Mouse (Mus musculus) layer of hippocampus, postnatal 14 days (tissue): Measurements from ENCODE around the gene Cd101. TPM values are rescaled to one million over a fixed set of nuclear protein-coding genes. Genes with fewer than 3 reads are reported as not detected.

ENCODE experiments used
- DNase-seq, 2 experiments: peaks; one replicate each; pipeline ENCODE4 v3.0.0; 2021 to 2022; ENCODE audit warnings: low spot score in 2 of 2, mixed read lengths in 1 of 2
- total RNA-seq, 2 experiments: library from RNA; stranded (reverse); gene quantifications; 2 replicates each; pipeline ENCODE4 v1.2.3; 2021

Gene Cd101
- total RNA-seq, 2 experiments from 2014 or later = 0.32 to 0.52 TPM

GRCm38 (mm10) chr3:101044686-101045085 is 15.3 kb upstream of the Cd101 start:
- DNase-seq = no peak

GRCm38 (mm10) chr3:101041997-101042396 is 12.6 kb upstream of the Cd101 start:
- no peak for DNase-seq

DNA sequence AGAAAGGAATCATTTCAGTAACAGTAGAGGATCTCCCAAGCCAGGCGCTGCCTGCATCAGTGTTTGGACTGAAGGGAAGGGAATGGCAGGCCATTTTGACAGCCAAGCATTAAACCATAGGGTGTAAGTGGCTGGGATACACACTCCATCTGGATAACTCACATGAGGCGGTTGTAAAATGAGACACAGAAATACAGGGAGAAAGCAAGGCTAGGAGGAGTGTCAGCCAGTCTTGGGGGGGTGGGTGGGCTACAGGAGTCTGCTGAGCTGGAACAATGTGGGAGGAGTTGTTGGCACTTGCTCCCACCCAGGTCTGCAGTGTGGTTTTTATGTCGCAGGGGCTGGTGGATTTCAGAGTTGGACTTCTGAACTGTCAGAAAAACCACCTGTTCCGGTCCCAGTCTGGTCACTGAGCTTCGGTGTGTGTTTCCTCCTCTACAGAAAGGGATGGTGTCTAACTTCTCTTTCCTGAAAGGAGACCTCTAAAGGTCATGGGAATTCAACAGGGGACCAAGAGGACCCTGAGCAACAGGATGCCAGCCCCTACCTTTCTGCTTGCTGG is 8.7 kb upstream of the Cd101 start:
- no peak for DNase-seq

- no peak for DNase-seq
Measured at GRCm38 (mm10) chr3:101036001-101036400, 6.6 kb upstream of the Cd101 start.

- DNase-seq = no peak
Measured at GRCm38 (mm10) chr3:101034509-101034908, 5.2 kb upstream of the Cd101 start.

DNA sequence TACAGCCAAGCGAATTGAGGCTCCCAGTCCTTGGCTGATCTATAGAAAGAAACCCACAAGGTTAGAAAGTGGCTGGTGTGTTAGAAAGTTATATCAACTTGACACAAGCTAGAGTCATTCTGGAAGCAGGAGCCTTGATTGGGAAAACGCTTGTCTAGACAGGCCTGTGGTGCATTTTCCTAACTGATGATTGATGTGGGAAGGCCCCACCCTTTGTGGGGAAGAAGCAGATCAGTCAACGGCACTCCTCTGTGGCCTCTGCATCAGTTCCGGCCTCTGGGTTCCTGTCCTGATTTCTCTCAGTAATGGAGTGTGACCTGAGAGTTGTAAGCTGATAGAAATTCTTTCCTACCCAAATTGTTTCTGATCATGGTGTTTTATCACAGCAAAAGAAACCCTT is 4.3 kb upstream of the Cd101 start:
- DNase-seq = no peak

DNA sequence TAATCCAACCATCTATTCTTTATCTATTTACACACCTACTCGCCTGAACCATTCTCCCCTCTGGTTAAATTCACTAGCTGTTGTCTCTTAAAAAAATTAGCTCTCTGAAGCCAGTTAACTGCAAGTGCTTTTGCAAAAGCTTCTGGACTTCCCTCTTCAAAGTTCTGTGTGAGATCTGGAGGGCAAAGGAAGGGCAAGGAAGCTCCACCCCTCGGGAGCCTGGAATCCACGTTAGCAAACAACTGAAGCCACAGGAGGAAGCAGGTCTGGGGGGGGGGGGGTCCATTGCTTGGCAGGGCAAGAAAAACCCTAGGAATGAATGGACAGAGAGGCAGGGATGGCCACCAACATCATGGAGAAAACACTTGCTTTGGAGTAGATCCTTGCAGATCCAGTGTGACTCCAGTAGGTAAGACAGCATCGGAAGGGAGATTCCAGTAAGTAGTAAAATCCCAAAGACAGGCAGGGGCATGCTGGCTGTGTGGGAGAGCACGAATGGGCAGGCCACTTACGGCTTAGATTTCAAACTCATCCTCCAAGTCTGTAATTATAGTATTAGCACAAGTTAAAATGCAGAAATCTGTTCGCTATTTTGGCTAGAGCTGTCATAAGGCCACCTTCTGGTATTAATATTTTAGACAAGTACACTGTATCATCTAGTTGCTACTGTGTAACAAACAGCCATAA is 2.2 kb upstream of the Cd101 start:
- no peak for DNase-seq

GRCm38 (mm10) chr3:101030630-101031029 is 1.3 kb upstream of the Cd101 start:
- DNase-seq = no peak

- no peak for DNase-seq
Measured at GRCm38 (mm10) chr3:101026741-101027140, 2.6 kb downstream of the Cd101 start.

GRCm38 (mm10) chr3:101022967-101023366 is 6.4 kb downstream of the Cd101 start:
- no peak for DNase-seq

DNA sequence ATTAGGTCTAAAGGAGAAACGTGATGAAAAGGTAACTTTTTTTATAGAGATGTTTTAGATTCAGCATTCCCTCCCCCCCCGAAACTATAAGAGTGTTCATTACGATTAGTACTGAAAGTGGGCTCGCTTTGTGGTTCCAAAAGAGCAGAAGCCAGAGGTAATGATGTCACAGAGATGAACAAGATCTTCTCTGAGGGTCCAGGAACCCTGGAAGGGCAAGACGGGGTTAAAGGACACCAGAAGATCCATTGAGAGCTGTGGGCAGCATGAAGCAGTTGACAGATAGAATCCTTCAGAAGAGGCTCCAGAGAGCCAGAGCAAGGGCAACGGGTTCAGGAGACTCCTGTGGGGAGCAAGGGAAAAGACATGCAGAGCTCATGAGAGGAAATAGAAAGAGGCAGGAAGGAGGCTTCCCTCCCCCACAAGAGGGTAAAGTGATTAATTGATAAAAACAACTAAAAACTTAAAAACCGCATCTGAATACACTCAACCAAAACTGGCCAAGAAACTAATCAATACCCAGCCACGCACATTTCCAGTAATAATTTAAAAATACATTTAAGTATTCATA is 7.8 kb downstream of the Cd101 start:
- no peak for DNase-seq

DNA sequence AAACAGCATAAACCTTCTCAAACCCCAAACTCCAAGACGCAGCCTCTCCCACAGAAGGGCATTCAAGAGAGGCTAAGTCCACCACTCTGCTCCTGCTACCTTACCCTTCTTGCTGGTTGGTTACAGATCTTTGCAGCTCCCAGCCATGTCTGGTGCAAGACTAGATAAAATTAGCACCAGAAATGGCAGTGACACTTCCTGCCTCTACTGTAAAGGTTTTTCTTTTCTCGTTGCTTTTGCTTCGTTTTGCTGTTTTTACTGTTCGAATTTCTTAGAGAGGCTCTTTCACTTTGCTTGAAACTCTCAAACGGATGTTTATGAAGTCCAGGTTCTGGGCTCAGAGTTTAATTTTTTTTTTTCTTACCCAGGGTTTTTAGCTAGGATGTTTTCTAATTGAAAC is 8.3 kb downstream of the Cd101 start:
- no peak for DNase-seq

DNA sequence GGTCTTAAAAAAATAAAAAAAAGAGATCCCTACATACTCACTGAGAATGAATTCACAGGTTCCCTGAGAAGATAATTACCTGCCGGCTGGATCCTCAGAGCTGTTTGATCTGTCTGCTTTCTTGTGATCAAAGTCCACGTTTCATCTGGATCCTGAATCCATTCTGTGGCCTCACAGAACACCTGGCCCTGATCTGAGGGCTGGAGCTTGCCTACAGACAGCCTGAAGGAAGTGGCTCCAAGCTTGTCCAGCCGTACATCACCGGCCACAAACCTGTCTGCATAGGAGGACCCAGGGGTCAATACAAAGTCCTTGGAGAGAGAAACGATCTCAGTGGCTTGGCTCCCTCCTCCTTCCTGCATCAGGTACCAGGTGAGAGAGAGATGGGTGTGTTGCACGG is 10.9 kb downstream of the Cd101 start:
- DNase-seq = no peak

- DNase-seq = no peak
Measured at GRCm38 (mm10) chr3:101016050-101016449, 13.3 kb downstream of the Cd101 start.

DNA sequence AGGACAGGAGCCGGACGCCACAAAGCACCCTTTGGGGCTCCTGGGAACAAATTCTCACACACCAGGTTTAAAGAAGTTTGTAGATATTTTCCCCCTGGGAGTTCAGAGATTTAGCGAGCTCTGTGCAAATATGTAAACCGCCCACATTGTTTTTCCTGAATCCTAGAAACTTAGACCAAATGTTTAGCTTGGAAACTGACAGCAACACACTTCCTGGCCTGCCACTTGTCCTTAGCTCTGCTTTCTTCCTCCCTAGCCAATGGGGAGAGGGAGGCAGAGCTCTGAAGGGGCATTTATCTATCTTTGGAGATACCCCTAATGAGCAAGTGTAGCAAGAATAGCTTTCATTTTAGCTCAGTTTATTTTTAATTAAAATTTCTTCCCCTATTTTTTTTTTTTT is 14.1 kb downstream of the Cd101 start:
- DNase-seq = no peak

DNA sequence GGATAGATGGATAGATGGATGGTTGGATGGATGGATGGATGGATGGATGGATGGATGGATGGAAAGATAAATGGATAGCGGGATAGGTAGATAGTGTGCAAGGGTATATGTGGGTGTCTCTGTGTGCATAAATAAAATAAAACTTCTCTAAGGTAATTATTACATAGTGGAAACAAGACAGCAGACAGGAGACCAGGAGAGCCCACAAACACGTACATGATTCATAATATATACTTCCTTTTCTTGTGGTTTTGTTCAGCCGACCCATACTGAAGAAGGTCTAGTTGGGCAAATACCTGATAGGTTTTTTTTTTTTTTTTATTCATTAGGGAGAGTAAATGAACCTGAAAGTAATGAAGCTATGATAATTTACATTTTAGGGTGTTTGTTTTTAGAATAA is 15.8 kb downstream of the Cd101 start:
- no peak for DNase-seq

- DNase-seq = no peak
Measured at GRCm38 (mm10) chr3:101013005-101013404, 16.4 kb downstream of the Cd101 start.

DNA sequence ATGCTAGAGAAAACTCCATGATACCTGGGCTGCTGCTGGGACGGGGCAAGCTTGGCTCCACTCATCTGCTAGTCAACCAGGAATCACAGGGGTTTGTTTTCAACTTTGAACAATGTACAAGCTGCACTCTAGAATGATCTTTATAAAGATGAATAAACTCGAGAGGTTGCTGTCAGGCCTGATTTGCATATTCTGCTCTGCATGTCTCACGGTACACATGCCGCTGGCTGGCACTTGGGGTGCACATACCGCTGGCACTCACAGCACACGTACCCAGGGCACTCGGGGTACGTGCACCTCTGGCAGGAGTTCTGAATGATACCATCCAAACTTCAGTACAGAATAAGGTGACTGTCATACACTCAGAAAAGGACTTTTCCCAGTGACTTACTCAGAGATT is 16.8 kb downstream of the Cd101 start:
- no peak for DNase-seq

DNA sequence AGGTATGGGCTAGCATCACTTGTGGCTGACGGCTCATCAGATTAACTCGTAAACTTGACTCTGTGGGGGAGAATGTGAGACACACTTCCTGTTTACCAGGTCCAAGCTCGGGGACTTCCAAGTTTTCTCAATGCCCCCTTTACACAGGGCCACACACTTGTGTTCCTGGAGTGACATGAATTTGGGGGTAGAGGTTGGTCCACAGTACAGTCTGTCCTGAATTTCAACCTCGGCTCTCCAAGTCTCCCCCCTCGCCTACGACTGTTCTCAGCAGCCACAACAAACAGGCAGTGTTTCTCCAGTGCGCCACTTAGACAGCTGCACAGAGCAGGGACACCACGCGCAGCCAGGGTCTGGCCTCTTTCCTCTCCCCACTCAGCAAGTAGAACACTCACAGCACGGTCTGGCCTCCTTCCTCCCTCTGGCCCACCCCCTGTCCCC is 17.2 kb downstream of the Cd101 start:
- peak; percentile 37 to 71 for DNase-seq

- no peak for DNase-seq
Measured at GRCm38 (mm10) chr3:101011203-101011600, 18.2 kb downstream of the Cd101 start.

GRCm38 (mm10) chr3:101010589-101011202 is 18.7 kb downstream of the Cd101 start:
- no peak for DNase-seq

- no peak for DNase-seq
Measured at GRCm38 (mm10) chr3:101007112-101007782, 22.1 kb downstream of the Cd101 start.
